Mouse (Mus musculus): ENCODE results near the gene Ganc. TPM values are rescaled to one million over a fixed set of nuclear protein-coding genes. Genes with fewer than 3 reads are reported as not detected.
A peak's percentile ranks its signal among the peaks of the same experiment; 100 is the strongest.

Ganc gene
- total RNA-seq, 1 experiment from 2014 or later = 25.2 TPM

GRCm38 (mm10) chr2:120482506-120483389 lies 79.1 kb downstream of the Ganc start:
- no peak for ATAC-seq (replicated peaks; ENCODE audit: insufficient number of reproducible peaks, low FRiP score, low TSS enrichment, poor library complexity, severe bottlenecking)

GRCm38 (mm10) chr2:120484241-120484640 lies 80.5 kb downstream of the Ganc start:
- no peak for ATAC-seq (replicated peaks; ENCODE audit: insufficient number of reproducible peaks, low FRiP score, low TSS enrichment, poor library complexity, severe bottlenecking)

GRCm38 (mm10) chr2:120493254-120493653 lies 89.6 kb downstream of the Ganc start:
- no peak for ATAC-seq (replicated peaks; ENCODE audit: insufficient number of reproducible peaks, low FRiP score, low TSS enrichment, poor library complexity, severe bottlenecking)

- no peak for ATAC-seq (replicated peaks; ENCODE audit: insufficient number of reproducible peaks, low FRiP score, low TSS enrichment, poor library complexity, severe bottlenecking)
Measured at GRCm38 (mm10) chr2:120496511-120496910, 92.8 kb downstream of the Ganc start.

GRCm38 (mm10) chr2:120499971-120500471 lies 96.3 kb downstream of the Ganc start:
- ATAC-seq (replicated peaks; ENCODE audit: insufficient number of reproducible peaks, low FRiP score, low TSS enrichment, poor library complexity, severe bottlenecking) = peak; percentile 41

- ATAC-seq (replicated peaks; ENCODE audit: insufficient number of reproducible peaks, low FRiP score, low TSS enrichment, poor library complexity, severe bottlenecking) = no peak
Measured at GRCm38 (mm10) chr2:120501136-120501918, 97.6 kb downstream of the Ganc start.

GRCm38 (mm10) chr2:120501931-120502604 lies 98.4 kb downstream of the Ganc start:
- no peak for ATAC-seq (replicated peaks; ENCODE audit: insufficient number of reproducible peaks, low FRiP score, low TSS enrichment, poor library complexity, severe bottlenecking)

GRCm38 (mm10) chr2:120502605-120502990 lies 98.9 kb downstream of the Ganc start:
- no peak for ATAC-seq (replicated peaks; ENCODE audit: insufficient number of reproducible peaks, low FRiP score, low TSS enrichment, poor library complexity, severe bottlenecking)

- ATAC-seq (replicated peaks; ENCODE audit: insufficient number of reproducible peaks, low FRiP score, low TSS enrichment, poor library complexity, severe bottlenecking) = no peak
Measured at GRCm38 (mm10) chr2:120503094-120503493, 99.4 kb downstream of the Ganc start.

GRCm38 (mm10) chr2:120503992-120504391 lies 100.3 kb downstream of the Ganc start:
- ATAC-seq (replicated peaks; ENCODE audit: insufficient number of reproducible peaks, low FRiP score, low TSS enrichment, poor library complexity, severe bottlenecking) = no peak

Other genes with a start within 250 kb of the Ganc start
- gene Ehd4, start 249.3 kb upstream of the Ganc start, total RNA-seq (2017) = 102 to 129 TPM (median 116 TPM) in 3 replicates
- gene Pla2g4e, start 158.6 kb upstream of the Ganc start, total RNA-seq (2017) = not detected in 3 replicates
- gene Pla2g4d, start 114.7 kb upstream of the Ganc start, total RNA-seq (2017) = not detected in 3 replicates
- 0.10 TPM in 1 of 3 replicates, not detected in the others for gene Pla2g4f, start 89.7 kb upstream of the Ganc start, total RNA-seq (2017)
- gene Vps39, start 50.8 kb upstream of the Ganc start, total RNA-seq (2017) = 44.2 to 52.4 TPM (median 50.0 TPM) in 3 replicates
- 79.0 to 84.8 TPM (median 79.4 TPM) in 3 replicates for gene Tmem87a, start 217 bp downstream of the Ganc start, total RNA-seq (2017)
- 2.0 to 6.3 TPM (median 5.0 TPM) in 3 replicates for gene Capn3, start 52.1 kb downstream of the Ganc start, total RNA-seq (2017)
- 70.6 to 88.5 TPM (median 78.7 TPM) in 3 replicates for gene Zfp106, start 159.9 kb downstream of the Ganc start, total RNA-seq (2017)
- gene Snap23, start 163.8 kb downstream of the Ganc start, total RNA-seq (2017) = 215 to 294 TPM (median 259 TPM) in 3 replicates
- 12.5 to 16.3 TPM (median 16.0 TPM) in 3 replicates for gene Haus2, start 205.5 kb downstream of the Ganc start, total RNA-seq (2017)
- gene Lrrc57, start 205.6 kb downstream of the Ganc start, total RNA-seq (2017) = 19.6 to 36.9 TPM (median 28.1 TPM) in 3 replicates
- gene Stard9, start 225.2 kb downstream of the Ganc start, total RNA-seq (2017) = 4.1 to 9.6 TPM (median 6.0 TPM) in 3 replicates

Data from monocyte, adult 5-6 weeks (primary cell).